Mouse (Mus musculus) CH12.LX (cell line): ENCODE results near the gene Serp1. TPM values are rescaled to one million over a fixed set of nuclear protein-coding genes. Genes with fewer than 3 reads are reported as not detected.

Experiments
- DNase-seq: peaks from one replicate; pipeline ENCODE4 v3.0.0-alpha.2; 2013; ENCODE audit errors: extremely low read depth
- H3K27ac ChIP-seq: 2 replicates; pipeline ENCODE4 v1.5.1; 2012; ENCODE audit warnings: low read depth, mild to moderate bottlenecking, control low read depth, moderate library complexity; ENCODE audit not compliant: insufficient read depth
- H3K27me3 ChIP-seq: replicated peaks from 2 replicates; pipeline ENCODE3; 2012; ENCODE audit warnings: inconsistent platforms
- H3K36me3 ChIP-seq, 2 experiments: replicated peaks in 1 of 2; 2 replicates each; pipeline versions ENCODE3 to v1.6.1; 2012; ENCODE audit warnings: inconsistent platforms in 1 of 2, low read length in 1 of 2, mild to moderate bottlenecking in 1 of 2, mixed read lengths in 1 of 2, moderate library complexity in 1 of 2; ENCODE audit not compliant: control insufficient read depth in 1 of 2, insufficient read depth in 1 of 2
- H3K4me1 ChIP-seq, 2 experiments: 2 replicates each; pipeline ENCODE4 v1.6.1; 2012; ENCODE audit warnings: inconsistent platforms in 1 of 2, moderate library complexity in 1 of 2; ENCODE audit not compliant: insufficient read depth in 2 of 2, control insufficient read depth in 1 of 2
- H3K4me2 ChIP-seq: 2 replicates; pipeline ENCODE4 v1.6.1; 2012; ENCODE audit warnings: low read depth, mild to moderate bottlenecking, control low read depth; ENCODE audit not compliant: poor library complexity, insufficient read depth, severe bottlenecking
- H3K4me3 ChIP-seq, 3 experiments: fragments of 150-350 bp in 1 of 3; sonication (generic) in 1 of 3; replicated peaks in 1 of 3; 2 replicates each; pipeline versions ENCODE3 to v1.5.1; 2011 to 2012; ENCODE audit warnings: low read depth in 2 of 3, low read length in 2 of 3, mild to moderate bottlenecking in 2 of 3, moderate library complexity in 2 of 3, control low read depth in 1 of 3, improper control_type of control experiment in 1 of 3, inconsistent platforms in 1 of 3, mixed read lengths in 1 of 3; ENCODE audit not compliant: poor library complexity in 1 of 3
- H3K79me2 ChIP-seq: replicated peaks from 2 replicates; pipeline ENCODE4 v1.6.1; 2012; ENCODE audit warnings: mild to moderate bottlenecking, moderate library complexity; ENCODE audit not compliant: control insufficient read depth, poor library complexity, insufficient read depth, severe bottlenecking; ENCODE audit errors: extremely low read depth
- H3K9ac ChIP-seq: 2 replicates; pipeline ENCODE4 v1.6.1; 2012; ENCODE audit warnings: low read depth, mild to moderate bottlenecking, control low read depth, moderate library complexity; ENCODE audit not compliant: insufficient read depth
- H3K9me3 ChIP-seq: replicated peaks from 2 replicates; pipeline ENCODE3; 2012; ENCODE audit warnings: low read length, inconsistent platforms, mixed read lengths
- BHLHE40 ChIP-seq: IDR thresholded peaks from 2 replicates; pipeline ENCODE4 v1.6.1; 2011; ENCODE audit warnings: mild to moderate bottlenecking, low read depth, low read length, improper control_type of control experiment
- CHD1 ChIP-seq: IDR thresholded peaks from 2 replicates; pipeline ENCODE4 v1.6.1; 2012; ENCODE audit warnings: low read depth, low read length, improper control_type of control experiment, inconsistent platforms
- CTCF ChIP-seq, 2 experiments: IDR thresholded peaks in 1 of 2; conservative IDR thresholded peaks in 1 of 2; 2 replicates each; pipeline ENCODE4 v1.5.1; 2011 to 2012; ENCODE audit warnings: low read depth in 2 of 2, low read length in 2 of 2, improper control_type of control experiment in 1 of 2, inconsistent platforms in 1 of 2, mild to moderate bottlenecking in 1 of 2, moderate library complexity in 1 of 2
- E2F4 ChIP-seq: IDR thresholded peaks from 2 replicates; pipeline ENCODE4 v1.6.1; 2011; ENCODE audit warnings: low read depth, low read length, improper control_type of control experiment; ENCODE audit not compliant: insufficient replicate concordance
- ELF1 ChIP-seq: IDR thresholded peaks from 2 replicates; pipeline ENCODE4 v1.6.1; 2014; ENCODE audit warnings: low read depth, mild to moderate bottlenecking, inconsistent platforms, low read length, improper control_type of control experiment
- EP300 ChIP-seq: IDR thresholded peaks from 2 replicates; pipeline ENCODE4 v1.6.1; 2011; ENCODE audit warnings: low read length, improper control_type of control experiment
- HCFC1 ChIP-seq: IDR thresholded peaks from 2 replicates; pipeline ENCODE4 v1.6.1; 2012; ENCODE audit warnings: low read depth, mild to moderate bottlenecking, inconsistent platforms, low read length, improper control_type of control experiment
- IRF4 ChIP-seq: IDR thresholded peaks from 2 replicates; pipeline ENCODE4 v1.6.1; 2014; ENCODE audit warnings: low read depth, mild to moderate bottlenecking, inconsistent platforms, low read length, improper control_type of control experiment
- JUND ChIP-seq: conservative IDR thresholded peaks from 2 replicates; pipeline ENCODE4 v1.6.1; 2011; ENCODE audit warnings: low read depth, low read length, improper control_type of control experiment
- MAFK ChIP-seq: IDR thresholded peaks from 2 replicates; pipeline ENCODE4 v1.6.1; 2011; ENCODE audit warnings: low read length, improper control_type of control experiment; ENCODE audit not compliant: insufficient replicate concordance
- MAX ChIP-seq: IDR thresholded peaks from 2 replicates; pipeline ENCODE4 v1.6.1; 2011; ENCODE audit warnings: low read length, improper control_type of control experiment
- MEF2A ChIP-seq: IDR thresholded peaks from 2 replicates; pipeline ENCODE4 v1.6.1; 2014; ENCODE audit warnings: low read depth, mild to moderate bottlenecking, inconsistent platforms, low read length, improper control_type of control experiment, borderline replicate concordance
- MXI1 ChIP-seq: IDR thresholded peaks from 2 replicates; pipeline ENCODE4 v1.6.1; 2011; ENCODE audit warnings: mild to moderate bottlenecking, low read depth, low read length, improper control_type of control experiment
- NELFE ChIP-seq: IDR thresholded peaks from 2 replicates; pipeline ENCODE4 v1.6.1; 2011; ENCODE audit warnings: low read depth, low read length, improper control_type of control experiment
- NRF1 ChIP-seq: IDR thresholded peaks from 2 replicates; pipeline ENCODE4 v1.6.1; 2014; ENCODE audit warnings: low read depth, mild to moderate bottlenecking, inconsistent platforms, low read length, improper control_type of control experiment, moderate library complexity
- PAX5 ChIP-seq: IDR thresholded peaks from 2 replicates; pipeline ENCODE4 v1.6.1; 2012; ENCODE audit warnings: low read length, inconsistent platforms, mixed read lengths
- POLR2A ChIP-seq: IDR thresholded peaks from 2 replicates; pipeline ENCODE4 v1.6.1; 2011; ENCODE audit warnings: low read depth, mild to moderate bottlenecking, improper control_type of control experiment, low read length
- POLR2AphosphoS2 ChIP-seq: IDR thresholded peaks from 2 replicates; pipeline ENCODE4 v1.6.1; 2011; ENCODE audit warnings: low read depth, low read length, improper control_type of control experiment
- RAD21 ChIP-seq: IDR thresholded peaks from 2 replicates; pipeline ENCODE4 v1.6.1; 2011; ENCODE audit warnings: low read depth, mild to moderate bottlenecking, low read length, improper control_type of control experiment, moderate library complexity
- RCOR1 ChIP-seq: conservative IDR thresholded peaks from 2 replicates; pipeline ENCODE4 v1.6.1; 2012; ENCODE audit warnings: low read depth, mild to moderate bottlenecking, inconsistent platforms, low read length, improper control_type of control experiment
- SMC3 ChIP-seq: IDR thresholded peaks from 2 replicates; pipeline ENCODE4 v1.6.1; 2011; ENCODE audit warnings: low read depth, low read length, improper control_type of control experiment
- TBP ChIP-seq: conservative IDR thresholded peaks from 2 replicates; pipeline ENCODE4 v1.6.1; 2011; ENCODE audit warnings: low read depth, low read length, improper control_type of control experiment
- TCF12 ChIP-seq: IDR thresholded peaks from 2 replicates; pipeline ENCODE4 v1.6.1; 2014; ENCODE audit warnings: low read depth, mild to moderate bottlenecking, inconsistent platforms, low read length, improper control_type of control experiment
- ZKSCAN1 ChIP-seq: IDR thresholded peaks from 2 replicates; pipeline ENCODE4 v1.6.1; 2012; ENCODE audit warnings: low read depth, inconsistent platforms, low read length, improper control_type of control experiment, borderline replicate concordance
- ZNF384 ChIP-seq: IDR thresholded peaks from 2 replicates; pipeline ENCODE4 v1.6.1; 2012; ENCODE audit warnings: low read depth, low read length, improper control_type of control experiment, inconsistent platforms
- dilution Hi-C: fragments of 300-500 bp; cut with MboI; formaldehyde crosslinking; loops from 2 replicates; pipeline ENCODE4 v1.14.3; 2020; ENCODE audit warnings: low sequenced_read_pairs; ENCODE audit not compliant: extremely low pct_unique_long_range_greater_than_20kb, extremely low pct_ligation_motif_present
- in situ Hi-C: fragments of 300-500 bp; cut with MboI; formaldehyde crosslinking; loops from 3 replicates; pipeline ENCODE4 v1.14.3; 2019; ENCODE audit warnings: low sequenced_read_pairs, low pct_ligation_motif_present, low pct_unique_long_range_greater_than_20kb, mixed read lengths
- polyA plus RNA-seq: library from polyadenylated mRNA; unstranded; fragments of >175 nt; gene quantifications from 2 replicates; pipeline ENCODE4 v1.2.1, GENCODE M21; 2012; ENCODE audit warnings: low read depth; ENCODE audit not compliant: insufficient read length
- total RNA-seq, 2 experiments: library from RNA; depleted of rRNA; stranded (reverse); fragments of 300-350 nt in 1 of 2; fragments of >200 nt in 1 of 2; gene quantifications; 2 replicates each; pipeline ENCODE4 v1.2.3; 2012 to 2014

The Serp1 gene
- total and polyA plus RNA-seq, 3 experiments = 219 to 470 (median 298) TPM

- TF ChIP-seq POLR2AphosphoS2 (no peak), CHD1 (no peak), NRF1 (no peak), CTCF (conservative IDR thresholded peaks at IDR 0.05 in 1 of 2, IDR thresholded peaks at IDR 0.05 in 1 of 2; ENCODE audit: low read depth in 2 of 2, low read length in 2 of 2) (no peak), SMC3 (no peak), ELF1 (no peak), MAX (no peak), ZKSCAN1 (no peak), TBP (no peak), TCF12 (no peak), RAD21 (no peak), NELFE (no peak), EP300 (no peak), PAX5 (no peak), POLR2A (no peak), MEF2A (no peak), HCFC1 (no peak), MXI1 (no peak)
- Histone ChIP-seq H3K27me3 (no peaks in the 10 kb centered on the region), H3K4me3 (no peak overlapping the region), H3K4me1 (peaks cover 3 to 21% of the 10 kb centered on the region in 2 experiments; a peak in 3 of 4 replicates), H3K79me2 (peaks cover 1% of the 10 kb centered on the region; the same call in 1 of the 2 replicates), H3K9me3 (no peaks in the 10 kb centered on the region), H3K27ac (peak overlapping the region; percentile 33; the same call in 1 of the 2 replicates), H3K9ac (no peak overlapping the region), H3K4me2 (peak overlapping the region; percentile 57; the same call in 1 of the 2 replicates), H3K36me3 (peaks cover 43 to 72% of the 10 kb centered on the region in 2 experiments)
- dilution Hi-C loops = no loop called here
- in situ Hi-C loops = no loop called here
- DNase-seq = peak; percentile 46
These were observed 31.0 kb upstream of the Serp1 start for GRCm38 (mm10) chr3:58556649-58557048.

- Histone ChIP-seq H3K9ac (no peak overlapping the region), H3K27me3 (no peaks in the 10 kb centered on the region), H3K27ac (no peak overlapping the region), H3K9me3 (no peaks in the 10 kb centered on the region), H3K79me2 (peaks cover 1% of the 10 kb centered on the region; the same call in 1 of the 2 replicates), H3K36me3 (peaks cover 59 to 85% of the 10 kb centered on the region in 2 experiments), H3K4me1 (peaks cover 3 to 21% of the 10 kb centered on the region in 2 experiments; a peak in 3 of 4 replicates), H3K4me2 (no peak overlapping the region), H3K4me3 (no peak overlapping the region)
- in situ Hi-C loops (no loop called here), dilution Hi-C loops (no loop called here)
- DNase-seq = no peak
- TF ChIP-seq MAFK (no peak), MAX (no peak), CTCF (conservative IDR thresholded peaks at IDR 0.05 in 1 of 2, IDR thresholded peaks at IDR 0.05 in 1 of 2; ENCODE audit: low read depth in 2 of 2, low read length in 2 of 2) (no peak), SMC3 (no peak), E2F4 (no peak), NELFE (no peak), EP300 (no peak), BHLHE40 (no peak), ZNF384 (no peak), JUND (no peak), RCOR1 (no peak), IRF4 (no peak)
These were observed 26.5 kb upstream of the Serp1 start for GRCm38 (mm10) chr3:58552001-58552811.
